Mouse (Mus musculus): ENCODE data around the gene Nfatc2.

Nfatc2 gene

DNA sequence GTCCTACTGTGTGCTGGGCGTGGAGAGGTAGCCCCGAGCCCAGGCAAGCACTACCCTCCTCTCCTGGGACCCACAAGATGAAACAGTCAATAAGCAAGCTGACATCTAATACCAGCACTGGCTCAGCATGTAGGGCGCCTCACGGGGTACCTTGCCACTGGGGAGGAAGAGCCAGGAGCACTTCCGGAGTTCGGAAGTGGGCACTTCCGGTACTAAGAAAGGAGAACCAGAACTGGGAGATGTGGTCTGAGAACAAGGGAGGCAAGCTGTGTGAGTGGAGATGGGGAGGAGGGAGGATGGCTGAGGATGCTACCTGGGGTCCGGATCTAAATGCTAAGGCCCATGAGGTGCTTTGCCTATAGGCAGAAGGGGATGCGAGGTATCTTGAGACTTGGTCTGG is 128.0 kb downstream of the Nfatc2 start:
- no peak overlapping the region for H3K4me3 ChIP-seq (replicated peaks; ENCODE audit: low read length)
- H3K27me3 ChIP-seq (ENCODE audit: insufficient read depth, low read length): peaks cover 11% of the 10 kb centered on the region
- TF ChIP-seq POU5F1 (IDR thresholded peaks at IDR 0.05; ENCODE audit: borderline replicate concordance, low read length): no peak
- TF ChIP-seq NANOG (IDR thresholded peaks at IDR 0.05; ENCODE audit: borderline replicate concordance, low read length): no peak
- no peak for TF ChIP-seq CTCF (conservative IDR thresholded peaks at IDR 0.05; ENCODE audit: low read length)
- no peaks in the 10 kb centered on the region for H3K36me3 ChIP-seq (ENCODE audit: insufficient read depth, low read length)
- no peaks in the 10 kb centered on the region for H3K9me3 ChIP-seq (ENCODE audit: low read length)
- H3K4me1 ChIP-seq (replicated peaks; ENCODE audit: low read depth, low read length): peaks cover 11% of the 10 kb centered on the region

GRCm38 (mm10) chr2:168472899-168473298 is 128.6 kb downstream of the Nfatc2 start:
- no peaks in the 10 kb centered on the region for H3K36me3 ChIP-seq (ENCODE audit: insufficient read depth, low read length)
- peak; percentile 97 for TF ChIP-seq CTCF (conservative IDR thresholded peaks at IDR 0.05; ENCODE audit: low read length)
- TF ChIP-seq POU5F1 (IDR thresholded peaks at IDR 0.05; ENCODE audit: borderline replicate concordance, low read length): no peak
- peaks cover 11% of the 10 kb centered on the region for H3K27me3 ChIP-seq (ENCODE audit: insufficient read depth, low read length)
- H3K4me3 ChIP-seq (replicated peaks; ENCODE audit: low read length): peak overlapping the region; percentile 63
- H3K9me3 ChIP-seq (ENCODE audit: low read length): no peaks in the 10 kb centered on the region
- peaks cover 11% of the 10 kb centered on the region for H3K4me1 ChIP-seq (replicated peaks; ENCODE audit: low read depth, low read length)

- Histone ChIP-seq H3K36me3 (ENCODE audit: insufficient read depth, low read length) (no peaks in the 10 kb centered on the region), H3K27me3 (ENCODE audit: insufficient read depth, low read length) (peaks cover 5% of the 10 kb centered on the region; the same call in 1 of the 2 replicates), H3K4me3 (replicated peaks; ENCODE audit: low read length) (no peak overlapping the region), H3K4me1 (replicated peaks; ENCODE audit: low read depth, low read length) (peaks cover 11% of the 10 kb centered on the region), H3K9me3 (ENCODE audit: low read length) (no peaks in the 10 kb centered on the region)
- TF ChIP-seq CTCF (conservative IDR thresholded peaks at IDR 0.05; ENCODE audit: low read length): peak; percentile 10; the same call in 1 of the 2 replicates
- TF ChIP-seq NANOG (IDR thresholded peaks at IDR 0.05; ENCODE audit: borderline replicate concordance, low read length): no peak
Measured at GRCm38 (mm10) chr2:168469032-168469431, 132.4 kb downstream of the Nfatc2 start.

DNA sequence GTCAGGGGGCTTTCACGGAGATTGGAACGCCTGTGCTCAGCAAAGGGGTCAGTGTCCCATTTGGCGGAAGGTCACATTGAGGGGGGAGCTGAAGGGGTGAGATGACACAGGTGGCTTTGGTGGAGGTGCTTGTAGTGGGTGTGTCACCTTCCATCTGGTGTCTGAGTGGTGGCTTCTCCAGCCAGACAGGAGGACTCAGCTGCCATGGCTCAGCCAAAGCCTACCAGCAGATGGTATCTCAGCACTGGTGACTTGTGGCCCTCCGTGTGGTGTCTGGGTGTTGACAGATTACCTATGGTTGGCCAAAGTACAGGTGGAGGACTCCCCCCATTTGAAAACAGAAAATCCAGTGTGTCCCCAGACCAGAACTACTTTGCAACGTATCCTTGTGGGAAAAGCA is 134.3 kb downstream of the Nfatc2 start:
- Histone ChIP-seq H3K27me3 (ENCODE audit: insufficient read depth, low read length) (no peaks in the 10 kb centered on the region), H3K4me3 (replicated peaks; ENCODE audit: low read length) (no peak overlapping the region), H3K9me3 (ENCODE audit: low read length) (no peaks in the 10 kb centered on the region), H3K4me1 (replicated peaks; ENCODE audit: low read depth, low read length) (peaks cover 1% of the 10 kb centered on the region; the same call in 1 of the 2 replicates), H3K36me3 (ENCODE audit: insufficient read depth, low read length) (no peaks in the 10 kb centered on the region)
- TF ChIP-seq NANOG (IDR thresholded peaks at IDR 0.05; ENCODE audit: borderline replicate concordance, low read length) (no peak), CTCF (conservative IDR thresholded peaks at IDR 0.05; ENCODE audit: low read length) (no peak)

DNA sequence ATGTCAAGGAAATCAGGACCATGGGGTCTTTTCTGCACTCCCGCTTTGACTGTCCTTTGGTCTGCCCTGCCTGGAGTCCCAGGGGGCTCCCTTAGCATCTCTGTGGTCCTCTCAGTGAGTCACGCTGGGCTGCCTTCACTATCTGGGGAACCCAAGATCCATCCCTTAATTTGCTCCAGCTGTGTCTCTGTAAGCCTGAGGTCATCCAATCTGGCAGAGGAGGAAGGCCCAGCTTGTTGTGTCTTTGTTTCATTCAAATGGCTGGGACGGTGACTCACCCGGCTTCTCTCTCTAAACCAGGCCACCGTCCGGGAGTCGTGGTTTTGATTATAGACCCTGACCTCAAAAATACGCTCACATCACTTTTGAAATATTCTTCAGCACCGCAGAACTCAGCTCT is 135.4 kb downstream of the Nfatc2 start:
- Histone ChIP-seq H3K36me3 (ENCODE audit: insufficient read depth, low read length) (no peaks in the 10 kb centered on the region), H3K27me3 (ENCODE audit: insufficient read depth, low read length) (0 out of 2 replicates have a peak, but pooled peaks cover 8% of the 10 kb centered on the region), H3K4me3 (replicated peaks; ENCODE audit: low read length) (no peak overlapping the region), H3K9me3 (ENCODE audit: low read length) (no peaks in the 10 kb centered on the region), H3K4me1 (replicated peaks; ENCODE audit: low read depth, low read length) (peaks cover 12% of the 10 kb centered on the region)
- TF ChIP-seq POU5F1 (IDR thresholded peaks at IDR 0.05; ENCODE audit: borderline replicate concordance, low read length) (no peak), NANOG (IDR thresholded peaks at IDR 0.05; ENCODE audit: borderline replicate concordance, low read length) (no peak), CTCF (conservative IDR thresholded peaks at IDR 0.05; ENCODE audit: low read length) (no peak)

DNA sequence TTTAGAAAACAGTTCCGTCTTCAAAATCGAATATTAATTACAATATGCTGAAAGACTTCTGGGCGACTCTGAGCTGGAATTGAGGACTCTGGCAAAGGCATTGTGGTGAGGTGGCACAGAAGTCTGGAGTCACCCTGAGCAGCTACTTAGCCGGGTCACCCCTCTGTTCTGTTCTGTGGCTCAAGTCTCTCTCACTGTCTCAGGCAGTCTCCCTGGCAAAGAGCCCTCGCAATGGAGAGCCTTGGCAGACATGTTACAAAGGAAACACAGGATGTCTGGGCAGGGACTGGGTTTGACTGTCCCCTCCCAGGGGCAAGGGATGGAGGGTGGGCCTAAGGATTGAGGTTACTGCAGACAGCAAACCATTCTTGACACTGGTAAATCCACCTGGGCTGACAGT is 135.8 kb downstream of the Nfatc2 start:
- 0 out of 2 replicates have a peak, but pooled peaks cover 8% of the 10 kb centered on the region for H3K27me3 ChIP-seq (ENCODE audit: insufficient read depth, low read length)
- no peaks in the 10 kb centered on the region for H3K9me3 ChIP-seq (ENCODE audit: low read length)
- H3K4me1 ChIP-seq (replicated peaks; ENCODE audit: low read depth, low read length): peaks cover 12% of the 10 kb centered on the region
- no peaks in the 10 kb centered on the region for H3K36me3 ChIP-seq (ENCODE audit: insufficient read depth, low read length)
- TF ChIP-seq CTCF (conservative IDR thresholded peaks at IDR 0.05; ENCODE audit: low read length): no peak
- no peak for TF ChIP-seq NANOG (IDR thresholded peaks at IDR 0.05; ENCODE audit: borderline replicate concordance, low read length)
- no peak overlapping the region for H3K4me3 ChIP-seq (replicated peaks; ENCODE audit: low read length)

- H3K4me1 ChIP-seq (replicated peaks; ENCODE audit: low read depth, low read length): peaks cover 12% of the 10 kb centered on the region
- no peak for TF ChIP-seq POU5F1 (IDR thresholded peaks at IDR 0.05; ENCODE audit: borderline replicate concordance, low read length)
- no peak for TF ChIP-seq NANOG (IDR thresholded peaks at IDR 0.05; ENCODE audit: borderline replicate concordance, low read length)
- no peak for TF ChIP-seq CTCF (conservative IDR thresholded peaks at IDR 0.05; ENCODE audit: low read length)
- H3K9me3 ChIP-seq (ENCODE audit: low read length): no peaks in the 10 kb centered on the region
- H3K27me3 ChIP-seq (ENCODE audit: insufficient read depth, low read length): peaks cover 12% of the 10 kb centered on the region; the same call in 1 of the 2 replicates
- no peaks in the 10 kb centered on the region for H3K36me3 ChIP-seq (ENCODE audit: insufficient read depth, low read length)
- no peak overlapping the region for H3K4me3 ChIP-seq (replicated peaks; ENCODE audit: low read length)
Measured at GRCm38 (mm10) chr2:168461865-168462264, 139.6 kb downstream of the Nfatc2 start.

DNA sequence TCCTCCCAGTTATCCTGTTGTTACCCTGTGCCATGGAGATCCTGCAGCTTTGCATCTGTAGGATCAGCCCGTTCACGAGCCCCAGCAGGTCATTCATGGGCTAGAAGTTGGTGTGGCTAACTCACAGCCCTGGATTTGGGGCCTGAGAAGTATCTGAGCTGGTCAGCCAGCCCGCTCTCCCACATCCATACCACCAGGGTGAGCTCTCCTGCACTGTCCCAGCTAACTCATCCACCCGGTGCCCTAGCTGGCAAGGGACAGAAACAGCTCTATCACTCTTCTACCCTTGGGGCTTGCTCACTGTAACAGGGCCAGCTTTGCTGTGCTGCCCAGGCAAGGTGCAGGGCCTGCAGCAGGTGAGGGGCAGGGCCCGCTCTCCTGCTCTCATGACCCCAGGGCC is 141.8 kb downstream of the Nfatc2 start:
- Histone ChIP-seq H3K36me3 (ENCODE audit: insufficient read depth, low read length) (no peaks in the 10 kb centered on the region), H3K27me3 (ENCODE audit: insufficient read depth, low read length) (peaks cover 27% of the 10 kb centered on the region), H3K9me3 (ENCODE audit: low read length) (no peaks in the 10 kb centered on the region), H3K4me1 (replicated peaks; ENCODE audit: low read depth, low read length) (peaks cover 12% of the 10 kb centered on the region), H3K4me3 (replicated peaks; ENCODE audit: low read length) (no peak overlapping the region)
- TF ChIP-seq NANOG (IDR thresholded peaks at IDR 0.05; ENCODE audit: borderline replicate concordance, low read length) (no peak), CTCF (conservative IDR thresholded peaks at IDR 0.05; ENCODE audit: low read length) (peak; percentile 12; the same call in 1 of the 2 replicates)

- Histone ChIP-seq H3K4me1 (replicated peaks; ENCODE audit: low read depth, low read length) (peaks cover 12% of the 10 kb centered on the region), H3K9me3 (ENCODE audit: low read length) (peaks cover 7% of the 10 kb centered on the region; the same call in 1 of the 2 replicates), H3K36me3 (ENCODE audit: insufficient read depth, low read length) (no peaks in the 10 kb centered on the region), H3K27me3 (ENCODE audit: insufficient read depth, low read length) (peaks cover 34% of the 10 kb centered on the region), H3K4me3 (replicated peaks; ENCODE audit: low read length) (no peak overlapping the region)
- TF ChIP-seq POU5F1 (IDR thresholded peaks at IDR 0.05; ENCODE audit: borderline replicate concordance, low read length): no peak
- TF ChIP-seq CTCF (conservative IDR thresholded peaks at IDR 0.05; ENCODE audit: low read length): no peak
- no peak for TF ChIP-seq NANOG (IDR thresholded peaks at IDR 0.05; ENCODE audit: borderline replicate concordance, low read length)
Measured at GRCm38 (mm10) chr2:168458583-168458982, 142.9 kb downstream of the Nfatc2 start.
